Mouse (Mus musculus) cerebellum, adult (tissue): ENCODE results near the gene Bcl11b.

Source experiments
- ATAC-seq: cut with Nextera tagmentation; 2 replicates; pipeline ENCODE4 v1.9.2; 2017; ENCODE audit warnings: mild to moderate bottlenecking, moderate library complexity, mixed read lengths; ENCODE audit not compliant: insufficient number of reproducible peaks, low FRiP score, low TSS enrichment

Bcl11b gene

DNA sequence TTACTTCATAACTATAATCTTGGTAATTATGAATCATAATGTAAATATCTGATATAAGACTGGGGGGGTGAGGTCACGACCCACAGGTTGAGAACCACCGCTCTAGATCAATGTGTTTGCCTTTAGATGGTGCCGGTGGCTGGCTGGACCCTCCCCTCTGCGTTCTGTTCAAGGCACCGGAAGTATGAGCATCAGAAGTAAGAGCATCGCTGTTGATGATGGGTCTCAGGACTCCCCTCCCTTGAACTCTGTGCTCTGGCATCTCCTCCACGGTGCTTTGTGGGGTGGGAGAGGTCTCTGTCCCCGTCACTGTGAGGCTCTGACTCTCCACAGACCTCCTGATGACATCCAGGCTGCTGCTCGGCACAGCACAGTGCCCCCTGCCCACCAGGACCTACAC is 62.6 kb downstream of the Bcl11b start:
- ATAC-seq, result no peak

- ATAC-seq, result no peak
Observed at GRCm38 (mm10) chr12:107939177-107939576, 64.2 kb downstream of the Bcl11b start.

DNA sequence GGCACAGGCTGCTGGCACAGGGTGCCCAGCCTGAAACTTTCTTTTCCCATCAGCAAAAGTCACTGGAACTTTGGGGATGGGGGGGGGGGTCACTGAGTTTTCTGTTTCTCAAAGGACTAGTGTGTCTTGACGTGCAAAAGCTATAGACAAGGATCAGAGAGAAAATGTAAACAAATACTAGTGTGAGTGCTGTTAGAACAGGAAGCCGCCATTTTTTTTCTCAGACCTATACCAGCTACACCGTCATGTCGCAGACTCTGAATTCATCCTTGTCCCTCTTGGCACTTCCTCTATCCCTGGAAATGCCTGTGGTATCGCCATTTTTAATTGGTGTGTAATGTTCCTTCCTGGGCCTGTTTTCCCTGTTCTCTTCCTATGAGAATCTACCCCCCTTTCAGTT is 66.4 kb downstream of the Bcl11b start:
- no peak for ATAC-seq

GRCm38 (mm10) chr12:107936406-107936805 is 67.0 kb downstream of the Bcl11b start:
- ATAC-seq, result no peak

GRCm38 (mm10) chr12:107934831-107935437 is 68.5 kb downstream of the Bcl11b start:
- ATAC-seq, result no peak

GRCm38 (mm10) chr12:107932140-107932539 is 71.3 kb downstream of the Bcl11b start:
- ATAC-seq, result no peak

GRCm38 (mm10) chr12:107931476-107931875 is 71.9 kb downstream of the Bcl11b start:
- no peak for ATAC-seq

DNA sequence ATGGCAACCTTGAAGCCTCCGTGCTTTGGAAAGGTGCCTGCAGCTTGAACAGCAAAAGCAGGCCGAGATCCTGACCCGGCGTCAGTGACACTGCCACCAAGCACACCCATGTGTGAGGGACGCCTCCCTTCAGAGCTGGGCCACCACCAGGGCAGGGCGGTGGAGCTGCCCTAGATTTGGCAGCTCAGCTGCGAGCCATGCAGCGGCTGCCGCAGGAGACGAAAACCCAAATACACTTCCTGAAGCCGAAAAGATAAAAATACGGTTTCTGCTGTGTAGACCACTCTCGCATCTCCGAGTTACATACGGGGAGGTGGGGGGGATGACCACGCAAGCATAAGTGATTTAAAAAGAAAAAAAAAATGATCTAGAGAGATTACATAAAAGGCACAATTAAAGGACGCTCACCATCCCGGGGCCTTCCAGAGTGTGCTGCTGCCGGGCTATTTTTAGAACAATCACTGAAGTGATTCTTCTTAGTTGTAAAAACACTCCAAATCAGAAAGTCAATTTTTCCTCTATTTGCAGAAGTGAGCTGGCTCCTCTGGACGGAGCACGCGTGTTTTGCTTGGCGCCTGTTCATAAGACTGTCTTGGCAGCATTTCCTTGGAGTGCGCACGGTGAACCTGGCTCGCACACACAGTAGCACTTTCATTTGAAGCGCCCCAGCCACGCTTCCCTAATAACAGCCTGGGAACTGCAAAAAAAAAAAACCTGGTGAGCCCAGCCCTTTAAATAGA is 72.6 kb downstream of the Bcl11b start:
- no peak for ATAC-seq

DNA sequence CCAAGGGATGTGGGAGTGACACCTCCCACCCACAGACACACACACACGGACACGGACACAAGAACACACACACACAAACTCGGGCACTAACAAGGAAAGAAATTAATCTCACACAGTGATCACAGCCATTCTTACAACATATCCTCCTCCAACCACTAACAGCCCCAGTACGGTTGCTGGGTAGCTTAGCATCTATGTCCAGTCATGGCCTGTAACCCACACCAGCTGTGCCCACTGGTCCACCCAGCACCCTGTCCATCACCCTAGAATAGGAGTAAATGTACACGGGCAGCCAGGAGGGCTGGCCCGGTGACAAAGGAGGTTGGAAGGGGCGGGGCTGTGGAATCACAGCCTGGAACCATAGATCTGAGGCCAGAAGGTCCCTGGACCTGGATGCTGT is 74.5 kb downstream of the Bcl11b start:
- ATAC-seq, result no peak

- ATAC-seq, result no peak
Observed at GRCm38 (mm10) chr12:107928464-107928901, 74.9 kb downstream of the Bcl11b start.

GRCm38 (mm10) chr12:107927961-107928431 is 75.4 kb downstream of the Bcl11b start:
- no peak for ATAC-seq

DNA sequence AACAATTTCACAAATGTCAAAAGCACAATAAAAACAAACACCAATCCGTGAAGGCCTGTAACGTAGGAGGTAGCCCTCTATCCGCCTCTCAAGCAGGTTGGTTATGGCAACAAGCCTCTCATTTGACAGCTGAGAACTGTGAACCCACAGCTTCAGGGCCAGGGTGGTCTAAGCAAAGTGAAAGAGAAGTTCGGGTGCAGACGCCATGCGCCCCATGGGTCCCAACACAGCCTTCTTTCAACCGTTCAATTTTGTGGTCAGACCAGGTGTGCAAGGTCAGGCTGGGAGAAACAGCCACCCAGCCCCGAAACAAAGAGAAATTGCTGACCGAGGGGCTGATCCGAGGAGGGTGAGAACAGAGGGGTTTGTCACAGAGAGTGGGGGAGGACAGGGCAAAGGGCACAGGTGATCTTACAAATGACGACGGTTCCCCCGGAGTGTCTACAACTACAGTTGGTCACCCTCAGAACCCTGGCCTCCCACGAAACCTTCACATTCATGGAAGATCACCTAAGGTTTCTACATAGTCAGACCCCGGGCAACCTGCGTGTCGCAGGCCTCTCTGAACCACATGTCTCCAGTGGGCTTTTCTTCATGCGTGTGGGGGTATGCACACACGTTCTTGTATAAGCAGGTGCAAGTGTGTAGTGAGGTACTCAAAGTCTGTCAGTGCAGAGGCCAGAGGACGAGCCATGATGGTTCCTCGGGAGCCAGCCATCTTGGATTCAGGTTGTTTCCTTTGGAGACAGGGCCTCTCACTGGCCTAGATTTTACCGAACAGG is 77.1 kb downstream of the Bcl11b start:
- ATAC-seq, result no peak

- no peak for ATAC-seq
Observed at GRCm38 (mm10) chr12:107924696-107925095, 78.7 kb downstream of the Bcl11b start.

- no peak for ATAC-seq
Observed at GRCm38 (mm10) chr12:107923963-107924362, 79.4 kb downstream of the Bcl11b start.

- ATAC-seq, result no peak
Observed at GRCm38 (mm10) chr12:107922180-107922579, 81.2 kb downstream of the Bcl11b start.

GRCm38 (mm10) chr12:107921566-107921965 is 81.8 kb downstream of the Bcl11b start:
- no peak for ATAC-seq

DNA sequence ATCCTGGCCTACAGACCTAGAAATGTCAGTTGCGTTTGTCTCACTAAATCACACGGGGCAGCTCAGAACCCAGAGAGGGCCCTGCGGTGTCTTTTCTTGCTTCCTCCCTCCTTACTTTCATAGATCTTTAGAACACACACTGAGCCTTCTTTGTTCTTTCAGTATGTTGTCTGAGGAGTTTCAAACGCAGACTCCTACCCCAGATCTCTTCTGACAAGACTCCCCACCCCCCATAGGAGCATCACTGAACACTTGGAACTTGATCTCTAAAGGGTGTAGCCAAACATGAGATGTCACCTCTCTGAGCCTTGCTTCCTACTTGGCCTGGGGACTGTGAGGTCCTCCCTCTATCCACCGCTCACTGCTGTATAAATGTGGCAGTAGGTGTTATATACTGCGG is 82.2 kb downstream of the Bcl11b start:
- ATAC-seq, result no peak

DNA sequence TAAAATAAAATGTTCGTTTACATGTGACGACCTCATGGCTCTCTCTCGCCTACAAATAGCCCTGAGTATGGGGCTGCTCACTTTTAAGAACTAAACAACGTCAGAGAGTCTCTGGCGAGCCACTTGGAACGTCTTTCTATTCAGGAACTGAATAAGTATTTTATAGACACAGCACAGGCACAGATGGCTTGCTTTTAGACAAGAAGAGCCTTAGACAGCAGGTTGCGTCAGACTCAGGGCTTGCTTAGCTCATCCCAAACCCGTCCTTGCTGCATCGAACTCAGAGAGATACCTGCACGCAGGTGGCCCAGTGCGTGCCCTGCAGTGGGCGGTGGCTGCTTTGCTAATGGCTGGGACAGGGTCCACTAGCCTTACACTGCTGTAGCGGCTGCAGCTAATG is 82.7 kb downstream of the Bcl11b start:
- no peak for ATAC-seq

DNA sequence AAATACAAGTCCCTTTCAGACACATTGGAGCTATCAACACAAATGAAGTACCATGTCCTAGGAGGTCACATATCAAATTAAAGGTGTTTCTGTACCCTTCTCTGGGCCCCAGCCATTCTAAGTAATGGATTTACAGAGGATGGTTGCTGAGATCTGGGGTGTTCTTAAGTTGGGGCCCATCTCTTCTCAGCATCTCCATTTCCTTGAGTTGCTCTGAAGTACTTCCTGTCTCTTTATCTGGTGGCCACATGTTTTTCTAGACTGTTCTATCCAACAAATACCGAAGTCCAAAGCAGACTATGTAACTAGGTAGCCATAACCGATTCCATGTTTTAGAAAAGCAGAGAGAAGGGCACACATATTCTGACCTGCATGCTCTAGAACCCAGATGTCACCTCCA is 83.3 kb downstream of the Bcl11b start:
- ATAC-seq, result no peak

- ATAC-seq, result no peak
Observed at GRCm38 (mm10) chr12:107918779-107919178, 84.6 kb downstream of the Bcl11b start.

GRCm38 (mm10) chr12:107916008-107916407 is 87.4 kb downstream of the Bcl11b start:
- ATAC-seq, result no peak
